Mouse (Mus musculus): ENCODE data around the gene Frmd4b. TPM values are rescaled to one million over a fixed set of nuclear protein-coding genes. Genes with fewer than 3 reads are reported as not detected.

Frmd4b gene
- polyA plus RNA-seq, 1 experiment from 2014 or later, result 41.9 TPM

GRCm38 (mm10) chr6:97355141-97355540 is 262.2 kb downstream of the Frmd4b start:
- WGBS, result 5% methylated on average over 8 of the region's 8 CpGs
- Histone ChIP-seq H3K9me3 (no peaks in the 10 kb centered on the region), H3K4me1 (replicated peaks) (peaks cover 60% of the 10 kb centered on the region), H3K36me3 (peaks cover 13% of the 10 kb centered on the region; the same call in 1 of the 2 replicates), H3K27me3 (ENCODE audit: insufficient read depth, poor library complexity, severe bottlenecking) (peaks cover 8% of the 10 kb centered on the region; the same call in 1 of the 2 replicates), H3K4me3 (no peak overlapping the region), H3K27ac (0 out of 2 replicates have a peak overlapping the region, but pooled peaks have one; percentile 26)
- DNase-seq (ENCODE audit: low spot score), result no peak

- peak overlapping the region; percentile 64; the same call in 1 of the 2 replicates for H3K27ac ChIP-seq
- peaks cover 8% of the 10 kb centered on the region; the same call in 1 of the 2 replicates for H3K27me3 ChIP-seq (ENCODE audit: insufficient read depth, poor library complexity, severe bottlenecking)
- peaks cover 6% of the 10 kb centered on the region; the same call in 1 of the 2 replicates for H3K36me3 ChIP-seq
- peak; percentile 63 for DNase-seq (ENCODE audit: low spot score)
- no peaks in the 10 kb centered on the region for H3K9me3 ChIP-seq
- peaks cover 71% of the 10 kb centered on the region for H3K4me1 ChIP-seq (replicated peaks)
- peak overlapping the region; percentile 25 for H3K4me3 ChIP-seq
- 8% methylated on average over 5 of the region's 5 CpGs for WGBS
Observed at GRCm38 (mm10) chr6:97353933-97354332, 263.4 kb downstream of the Frmd4b start.

GRCm38 (mm10) chr6:97353371-97353770 is 264.0 kb downstream of the Frmd4b start:
- Histone ChIP-seq H3K4me1 (replicated peaks) (peaks cover 71% of the 10 kb centered on the region), H3K9me3 (no peaks in the 10 kb centered on the region), H3K27ac (peak overlapping the region; percentile 64; the same call in 1 of the 2 replicates), H3K4me3 (peak overlapping the region; percentile 25), H3K36me3 (0 out of 2 replicates have a peak, but pooled peaks cover 6% of the 10 kb centered on the region), H3K27me3 (ENCODE audit: insufficient read depth, poor library complexity, severe bottlenecking) (peaks cover 8% of the 10 kb centered on the region; the same call in 1 of the 2 replicates)
- no peak for DNase-seq (ENCODE audit: low spot score)
- WGBS, result 43% methylated on average over 6 of the region's 6 CpGs

GRCm38 (mm10) chr6:97352505-97353154 is 264.7 kb downstream of the Frmd4b start:
- Histone ChIP-seq H3K9me3 (no peaks in the 10 kb centered on the region), H3K4me3 (no peak overlapping the region), H3K4me1 (replicated peaks) (peaks cover 71% of the 10 kb centered on the region), H3K27ac (no peak overlapping the region; the same call in 1 of the 2 replicates), H3K27me3 (ENCODE audit: insufficient read depth, poor library complexity, severe bottlenecking) (peaks cover 8% of the 10 kb centered on the region; the same call in 1 of the 2 replicates), H3K36me3 (peaks cover 9% of the 10 kb centered on the region; the same call in 1 of the 2 replicates)
- peak; percentile 20 for DNase-seq (ENCODE audit: low spot score)
- WGBS, result 29% methylated on average over 10 of the region's 10 CpGs

GRCm38 (mm10) chr6:97349355-97350138 is 267.8 kb downstream of the Frmd4b start:
- 0 out of 2 replicates have a peak overlapping the region, but pooled peaks have one; percentile 23 for H3K27ac ChIP-seq

GRCm38 (mm10) chr6:97346932-97347331 is 270.4 kb downstream of the Frmd4b start:
- DNase-seq (ENCODE audit: low spot score), result no peak
- WGBS, result 81% methylated on average over 1 of the region's 1 CpGs
- no peak overlapping the region for H3K27ac ChIP-seq
- H3K9me3 ChIP-seq, result no peaks in the 10 kb centered on the region
- H3K36me3 ChIP-seq, result peaks cover 18% of the 10 kb centered on the region; the same call in 1 of the 2 replicates
- H3K4me3 ChIP-seq, result no peak overlapping the region
- peaks cover 27% of the 10 kb centered on the region for H3K4me1 ChIP-seq (replicated peaks)
- H3K27me3 ChIP-seq (ENCODE audit: insufficient read depth, poor library complexity, severe bottlenecking), result no peaks in the 10 kb centered on the region

More at GRCm38 (mm10) chr6:97349355-97350138, 267.8 kb downstream of the Frmd4b start:
- Histone ChIP-seq H3K27me3 (ENCODE audit: insufficient read depth, poor library complexity, severe bottlenecking) (no peaks in the 10 kb centered on the region), H3K4me1 (replicated peaks) (peaks cover 50% of the 10 kb centered on the region), H3K9me3 (no peaks in the 10 kb centered on the region), H3K36me3 (peaks cover 18% of the 10 kb centered on the region; the same call in 1 of the 2 replicates), H3K4me3 (no peak overlapping the region)
- 34% methylated on average over 8 of the region's 8 CpGs for WGBS
- DNase-seq (ENCODE audit: low spot score), result no peak

GRCm38 (mm10) chr6:97346527-97346926 is 270.8 kb downstream of the Frmd4b start:
- no peak overlapping the region for H3K4me3 ChIP-seq
- WGBS, result 73% methylated on average over 10 of the region's 10 CpGs
- H3K27me3 ChIP-seq (ENCODE audit: insufficient read depth, poor library complexity, severe bottlenecking), result no peaks in the 10 kb centered on the region
- H3K27ac ChIP-seq, result no peak overlapping the region
- no peaks in the 10 kb centered on the region for H3K9me3 ChIP-seq
- DNase-seq (ENCODE audit: low spot score), result no peak
- H3K36me3 ChIP-seq, result peaks cover 17% of the 10 kb centered on the region; the same call in 1 of the 2 replicates
- peaks cover 23% of the 10 kb centered on the region for H3K4me1 ChIP-seq (replicated peaks)

- Histone ChIP-seq H3K9me3 (no peaks in the 10 kb centered on the region), H3K36me3 (peaks cover 12% of the 10 kb centered on the region; the same call in 1 of the 2 replicates), H3K4me1 (replicated peaks) (peaks cover 17% of the 10 kb centered on the region), H3K27ac (no peak overlapping the region), H3K4me3 (no peak overlapping the region), H3K27me3 (ENCODE audit: insufficient read depth, poor library complexity, severe bottlenecking) (no peaks in the 10 kb centered on the region)
- WGBS, result 94% methylated on average over 2 of the region's 2 CpGs
- DNase-seq (ENCODE audit: low spot score), result no peak
Observed at GRCm38 (mm10) chr6:97345921-97346320, 271.4 kb downstream of the Frmd4b start.

GRCm38 (mm10) chr6:97342185-97342584 is 275.2 kb downstream of the Frmd4b start:
- no peaks in the 10 kb centered on the region for H3K27me3 ChIP-seq (ENCODE audit: insufficient read depth, poor library complexity, severe bottlenecking)
- WGBS, result 90% methylated on average over 5 of the region's 5 CpGs
- DNase-seq (ENCODE audit: low spot score), result no peak
- peaks cover 25% of the 10 kb centered on the region for H3K4me1 ChIP-seq (replicated peaks)
- no peaks in the 10 kb centered on the region for H3K9me3 ChIP-seq
- no peak overlapping the region for H3K27ac ChIP-seq
- H3K36me3 ChIP-seq, result 0 out of 2 replicates have a peak, but pooled peaks cover 9% of the 10 kb centered on the region
- H3K4me3 ChIP-seq, result no peak overlapping the region

GRCm38 (mm10) chr6:97341628-97342027 is 275.7 kb downstream of the Frmd4b start:
- no peaks in the 10 kb centered on the region for H3K27me3 ChIP-seq (ENCODE audit: insufficient read depth, poor library complexity, severe bottlenecking)
- no peak for DNase-seq (ENCODE audit: low spot score)
- H3K4me1 ChIP-seq (replicated peaks), result peaks cover 25% of the 10 kb centered on the region
- no peak overlapping the region for H3K4me3 ChIP-seq
- H3K27ac ChIP-seq, result no peak overlapping the region
- H3K9me3 ChIP-seq, result no peaks in the 10 kb centered on the region
- WGBS, result 92% methylated on average over 1 of the region's 1 CpGs
- H3K36me3 ChIP-seq, result 0 out of 2 replicates have a peak, but pooled peaks cover 8% of the 10 kb centered on the region

- Histone ChIP-seq H3K9me3 (no peaks in the 10 kb centered on the region), H3K36me3 (0 out of 2 replicates have a peak, but pooled peaks cover 4% of the 10 kb centered on the region), H3K4me3 (no peak overlapping the region), H3K4me1 (replicated peaks) (peaks cover 25% of the 10 kb centered on the region), H3K27ac (no peak overlapping the region), H3K27me3 (ENCODE audit: insufficient read depth, poor library complexity, severe bottlenecking) (no peaks in the 10 kb centered on the region)
- WGBS, result 90% methylated on average over 3 of the region's 3 CpGs
- DNase-seq (ENCODE audit: low spot score), result no peak
Observed at GRCm38 (mm10) chr6:97341148-97341547, 276.2 kb downstream of the Frmd4b start.

- no peak for DNase-seq (ENCODE audit: low spot score)
- Histone ChIP-seq H3K27ac (no peak overlapping the region), H3K4me1 (replicated peaks) (peaks cover 25% of the 10 kb centered on the region), H3K4me3 (no peak overlapping the region), H3K36me3 (no peaks in the 10 kb centered on the region), H3K9me3 (no peaks in the 10 kb centered on the region), H3K27me3 (ENCODE audit: insufficient read depth, poor library complexity, severe bottlenecking) (no peaks in the 10 kb centered on the region)
- 76% methylated on average over 17 of the region's 17 CpGs for WGBS
Observed at GRCm38 (mm10) chr6:97340211-97340791, 277.0 kb downstream of the Frmd4b start.
